Mouse (Mus musculus): ENCODE data around the gene Ap2b1.
"Not testable (repeated sequence)": the region's sequence is repeated elsewhere in the genome, so short reads cannot be mapped to it uniquely, and the experiment has no call there.

Ap2b1 gene

GRCm38 (mm10) chr11:83298225-83299195, at the start of gene Ap2b1:
TSS of gene Ap2b1 (plus strand) at chr11:83299024.
- peak; percentile 88 for ATAC-seq (ENCODE audit: insufficient number of reproducible peaks, low FRiP score, low TSS enrichment)

GRCm38 (mm10) chr11:83257211-83257610, 41.6 kb upstream of the Ap2b1 start:
- ATAC-seq (ENCODE audit: insufficient number of reproducible peaks, low FRiP score, low TSS enrichment), result not testable (repeated sequence)

- ATAC-seq (ENCODE audit: insufficient number of reproducible peaks, low FRiP score, low TSS enrichment), result no peak
Measured at GRCm38 (mm10) chr11:83262673-83263072, 36.2 kb upstream of the Ap2b1 start.

- ATAC-seq (ENCODE audit: insufficient number of reproducible peaks, low FRiP score, low TSS enrichment), result no peak
Measured at GRCm38 (mm10) chr11:83263146-83263545, 35.7 kb upstream of the Ap2b1 start.

GRCm38 (mm10) chr11:83270842-83271150, 28.0 kb upstream of the Ap2b1 start:
- peak; percentile 79 for ATAC-seq (ENCODE audit: insufficient number of reproducible peaks, low FRiP score, low TSS enrichment)

GRCm38 (mm10) chr11:83271151-83271950, 27.5 kb upstream of the Ap2b1 start:
- peak; percentile 83 for ATAC-seq (ENCODE audit: insufficient number of reproducible peaks, low FRiP score, low TSS enrichment)

- no peak for ATAC-seq (ENCODE audit: insufficient number of reproducible peaks, low FRiP score, low TSS enrichment)
Measured at GRCm38 (mm10) chr11:83271951-83272843, 26.6 kb upstream of the Ap2b1 start.

GRCm38 (mm10) chr11:83276251-83276650, 22.6 kb upstream of the Ap2b1 start:
- ATAC-seq (ENCODE audit: insufficient number of reproducible peaks, low FRiP score, low TSS enrichment), result no peak

- ATAC-seq (ENCODE audit: insufficient number of reproducible peaks, low FRiP score, low TSS enrichment), result no peak
Measured at GRCm38 (mm10) chr11:83279024-83279423, 19.8 kb upstream of the Ap2b1 start.

GRCm38 (mm10) chr11:83279691-83280090, 19.1 kb upstream of the Ap2b1 start:
- no peak for ATAC-seq (ENCODE audit: insufficient number of reproducible peaks, low FRiP score, low TSS enrichment)

- ATAC-seq (ENCODE audit: insufficient number of reproducible peaks, low FRiP score, low TSS enrichment), result no peak
Measured at GRCm38 (mm10) chr11:83282084-83282483, 16.7 kb upstream of the Ap2b1 start.

GRCm38 (mm10) chr11:83285627-83286026, 13.2 kb upstream of the Ap2b1 start:
- ATAC-seq (ENCODE audit: insufficient number of reproducible peaks, low FRiP score, low TSS enrichment), result no peak

- no peak for ATAC-seq (ENCODE audit: insufficient number of reproducible peaks, low FRiP score, low TSS enrichment)
Measured at GRCm38 (mm10) chr11:83286566-83286965, 12.3 kb upstream of the Ap2b1 start, which contains the start of gene Slfn14. TSS of gene Slfn14 (minus strand) at chr11:83286726.

- ATAC-seq (ENCODE audit: insufficient number of reproducible peaks, low FRiP score, low TSS enrichment), result no peak
Measured at GRCm38 (mm10) chr11:83289036-83289435, 9.8 kb upstream of the Ap2b1 start.

GRCm38 (mm10) chr11:83289633-83290032, 9.2 kb upstream of the Ap2b1 start:
- no peak for ATAC-seq (ENCODE audit: insufficient number of reproducible peaks, low FRiP score, low TSS enrichment)

- ATAC-seq (ENCODE audit: insufficient number of reproducible peaks, low FRiP score, low TSS enrichment), result peak; percentile 100
Measured at GRCm38 (mm10) chr11:83291375-83292250, 7.2 kb upstream of the Ap2b1 start.

GRCm38 (mm10) chr11:83292251-83292587, 6.6 kb upstream of the Ap2b1 start:
- no peak for ATAC-seq (ENCODE audit: insufficient number of reproducible peaks, low FRiP score, low TSS enrichment)

GRCm38 (mm10) chr11:83293182-83293581, 5.6 kb upstream of the Ap2b1 start:
- ATAC-seq (ENCODE audit: insufficient number of reproducible peaks, low FRiP score, low TSS enrichment), result no peak

- ATAC-seq (ENCODE audit: insufficient number of reproducible peaks, low FRiP score, low TSS enrichment), result no peak
Measured at GRCm38 (mm10) chr11:83294133-83294532, 4.7 kb upstream of the Ap2b1 start.

All from cerebellum, adult (tissue).